Mouse (Mus musculus): ENCODE data around the gene Exoc3l.

DNA sequence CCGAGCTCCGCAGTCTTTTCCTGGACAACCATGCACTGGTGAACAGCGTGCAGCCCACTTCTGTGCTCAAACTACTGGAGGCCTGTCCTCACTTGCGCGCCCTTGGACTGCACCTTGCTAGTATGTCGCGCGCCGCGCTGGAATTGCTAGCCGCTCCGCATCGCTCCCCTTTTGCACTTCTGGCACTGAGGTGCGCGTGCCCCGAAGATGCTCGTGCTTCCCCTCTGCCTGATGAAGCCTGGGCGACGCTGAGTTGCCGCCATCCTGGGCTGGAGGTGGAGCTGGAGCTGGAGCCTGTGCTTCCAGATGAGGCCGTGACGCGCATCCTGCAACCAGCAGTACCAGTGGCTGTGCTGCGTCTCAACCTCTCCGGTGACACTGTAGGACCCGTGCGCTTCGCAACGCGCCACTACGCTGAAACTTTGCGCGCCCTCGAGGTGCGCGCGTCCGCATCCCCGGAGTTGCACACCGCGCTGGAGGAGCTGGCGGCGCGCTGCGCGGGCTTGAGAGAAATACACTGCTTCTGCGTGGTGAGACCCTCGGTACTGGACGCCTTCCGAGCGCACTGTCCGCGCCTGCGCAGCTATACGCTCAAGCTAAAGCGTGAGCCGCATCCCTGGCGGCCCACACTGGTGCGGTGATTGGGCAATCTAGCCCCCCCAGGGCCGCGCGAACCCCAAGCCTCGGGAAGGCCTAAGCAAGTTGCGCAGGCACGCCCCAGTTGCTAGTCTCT, 27.4 kb downstream of the Exoc3l start:
- TF ChIP-seq CTCF (IDR thresholded peaks at IDR 0.05; ENCODE audit: low read depth) (no peak), EP300 (optimal IDR thresholded peaks at IDR 0.05) (no peak)

Data from stomach, postnatal 0 days (tissue).